Mouse (Mus musculus) ES-Bruce4 (cell line): ENCODE results near the gene G3bp1.

Source experiments
- CTCF ChIP-seq: IDR thresholded peaks from one replicate; pipeline ENCODE4 v1.8.1; 2011; ENCODE audit warnings: low read depth, low read length
- POLR2A ChIP-seq: IDR thresholded peaks from one replicate; pipeline ENCODE4 v1.8.1; 2011; ENCODE audit warnings: low read length; ENCODE audit not compliant: insufficient read depth

DNA sequence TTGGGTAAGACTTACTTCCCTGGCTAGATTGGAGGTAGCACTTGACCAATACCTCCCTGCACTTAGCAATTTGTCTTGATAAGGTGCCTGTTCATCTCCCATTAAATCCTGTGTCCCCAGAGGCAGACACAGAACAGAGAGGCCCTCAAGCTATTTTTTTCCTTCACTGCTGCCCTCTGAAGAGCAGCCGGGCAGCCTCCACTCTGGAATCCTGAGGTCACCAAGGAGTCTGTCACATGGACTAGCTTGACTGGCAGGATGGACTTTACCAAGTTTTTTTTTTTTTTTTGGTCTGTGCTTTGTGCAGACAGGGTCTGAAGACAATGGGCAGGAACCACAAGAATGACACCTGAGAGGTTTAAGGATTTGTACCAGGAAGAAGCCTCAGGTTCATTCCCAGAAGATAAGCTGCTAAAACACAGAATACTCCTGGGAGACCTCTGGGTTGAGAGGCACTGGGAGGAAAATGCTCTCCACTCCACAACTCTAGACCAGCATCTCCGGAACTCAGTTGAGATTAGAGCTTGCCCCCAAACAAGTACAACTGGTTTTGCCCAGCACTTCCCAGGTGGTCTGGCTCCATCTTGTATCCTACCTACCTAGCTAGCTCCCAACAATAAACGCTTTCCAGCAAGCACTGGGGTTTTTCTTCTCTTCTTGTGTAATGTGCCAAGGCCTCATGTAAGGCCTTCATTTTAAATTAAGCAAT lies 9.5 kb upstream of the G3bp1 start:
- TF ChIP-seq POLR2A (no peak), CTCF (no peak)
